Mouse (Mus musculus) forebrain, embryonic 10.5 days (tissue): ENCODE results near the gene Pkp1. TPM values are rescaled to one million over a fixed set of nuclear protein-coding genes. Genes with fewer than 3 reads are reported as not detected.

Experiments
- DNase-seq: peaks from one replicate; pipeline ENCODE4 v3.0.0-alpha.2; 2017; ENCODE audit warnings: low spot score; ENCODE audit errors: extremely low spot score
- H3K27ac ChIP-seq: fragments of 300-500 bp; sonication (generic); 2 replicates; pipeline ENCODE4 v1.5.1; 2016; ENCODE audit warnings: mild to moderate bottlenecking
- H3K27me3 ChIP-seq: fragments of 300-500 bp; sonication (generic); 2 replicates; pipeline ENCODE4 v1.6.1; 2016; ENCODE audit warnings: mild to moderate bottlenecking; ENCODE audit not compliant: poor library complexity, severe bottlenecking
- H3K36me3 ChIP-seq: fragments of 300-500 bp; sonication (generic); replicated peaks from 2 replicates; pipeline ENCODE4 v1.6.1; 2016; ENCODE audit warnings: mild to moderate bottlenecking, moderate library complexity
- H3K4me1 ChIP-seq: fragments of 300-500 bp; sonication (generic); 2 replicates; pipeline ENCODE4 v1.6.1; 2016
- H3K4me3 ChIP-seq: fragments of 300-500 bp; sonication (generic); 2 replicates; pipeline ENCODE4 v1.5.1; 2016; ENCODE audit warnings: mild to moderate bottlenecking, moderate library complexity
- H3K9me3 ChIP-seq: fragments of 300-500 bp; sonication (generic); 2 replicates; pipeline ENCODE4 v1.6.1; 2016; ENCODE audit warnings: mild to moderate bottlenecking, moderate library complexity
- WGBS: fragments of 180-500 bp; shearing (Covaris S2); methylation state at CpG from one replicate; pipeline ENCODE4 v1.1.7; 2016; 5-methylcytosine and 5-hydroxymethylcytosine counted together
- polyA plus RNA-seq: library from polyadenylated mRNA; unstranded; fragments of >200 nt; fragmentation: Nextera tagmentation; extraction: Ambion mirVana; gene quantifications from 2 replicates; pipeline ENCODE4 v1.2.1, GENCODE M21; 2016

Gene Pkp1
- polyA plus RNA-seq, 1 experiment from 2014 or later: 0.07 TPM

DNA sequence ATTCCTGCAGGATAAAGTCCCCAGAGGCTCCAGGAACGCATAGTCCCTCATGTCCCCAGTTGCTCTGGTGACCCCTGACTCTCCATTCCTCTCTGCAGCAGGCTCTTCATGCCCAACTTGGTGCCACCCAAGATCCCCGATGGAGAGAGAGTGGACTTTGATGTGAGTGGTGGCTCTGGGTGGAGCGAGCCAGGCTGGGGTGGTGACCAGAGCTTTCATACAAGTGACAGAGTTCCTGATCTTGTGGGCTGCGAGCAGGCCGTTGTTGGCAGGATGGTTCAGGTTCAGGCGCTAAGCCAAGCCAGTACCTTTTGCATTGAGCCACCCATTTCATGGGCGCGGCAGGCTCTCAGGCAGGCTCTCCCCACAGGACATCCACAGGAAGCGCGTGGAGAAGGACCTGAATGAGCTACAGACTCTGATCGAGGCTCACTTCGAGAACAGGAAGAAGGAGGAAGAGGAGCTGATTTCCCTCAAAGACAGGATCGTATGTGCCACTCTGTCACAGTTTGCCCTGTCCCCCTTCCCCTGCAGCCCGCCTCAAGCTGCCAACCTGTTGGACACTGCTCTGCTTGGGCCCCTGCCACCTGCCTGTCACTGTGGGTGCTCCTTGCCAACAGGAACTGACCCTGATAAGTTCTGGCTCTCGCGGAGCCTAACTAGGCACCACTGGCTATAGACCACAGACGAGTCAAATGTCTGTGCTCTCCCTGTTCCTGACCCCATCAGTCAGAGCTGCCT, 71.2 kb downstream of the Pkp1 start:
- Histone ChIP-seq H3K27me3 (no peaks in the 10 kb centered on the region), H3K4me3 (no peak overlapping the region), H3K36me3 (no peaks in the 10 kb centered on the region), H3K27ac (no peak overlapping the region), H3K9me3 (no peaks in the 10 kb centered on the region), H3K4me1 (peaks cover 39% of the 10 kb centered on the region)
- no peak for DNase-seq
- 89% methylated on average over 17 of the region's 17 CpGs for WGBS

DNA sequence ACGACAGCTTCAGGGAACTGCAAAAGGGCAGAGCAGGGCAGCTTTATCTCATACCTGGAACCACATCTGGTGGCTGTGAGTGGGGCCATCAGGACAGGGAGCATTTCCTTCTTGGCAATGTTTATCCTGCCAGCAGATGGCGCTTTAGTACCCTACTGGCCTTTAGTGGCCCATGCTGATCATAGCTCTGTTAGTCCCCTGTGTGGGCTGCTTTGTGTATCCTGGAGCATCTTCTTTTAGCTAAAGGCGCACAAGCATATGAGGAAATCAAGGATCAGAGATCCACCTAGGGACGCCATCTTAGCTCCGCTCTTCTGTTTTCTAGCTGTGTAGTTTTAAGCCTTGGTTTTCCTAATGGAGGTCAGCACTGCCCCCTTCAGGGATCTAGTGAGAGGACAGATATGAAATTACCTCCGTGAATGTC, 71.9 kb downstream of the Pkp1 start:
- no peaks in the 10 kb centered on the region for H3K36me3 ChIP-seq
- H3K27me3 ChIP-seq: no peaks in the 10 kb centered on the region
- WGBS: 27% methylated on average over 6 of the region's 6 CpGs
- DNase-seq: peak; percentile 59
- H3K27ac ChIP-seq: no peak overlapping the region
- no peaks in the 10 kb centered on the region for H3K9me3 ChIP-seq
- peaks cover 33% of the 10 kb centered on the region for H3K4me1 ChIP-seq
- H3K4me3 ChIP-seq: no peak overlapping the region

DNA sequence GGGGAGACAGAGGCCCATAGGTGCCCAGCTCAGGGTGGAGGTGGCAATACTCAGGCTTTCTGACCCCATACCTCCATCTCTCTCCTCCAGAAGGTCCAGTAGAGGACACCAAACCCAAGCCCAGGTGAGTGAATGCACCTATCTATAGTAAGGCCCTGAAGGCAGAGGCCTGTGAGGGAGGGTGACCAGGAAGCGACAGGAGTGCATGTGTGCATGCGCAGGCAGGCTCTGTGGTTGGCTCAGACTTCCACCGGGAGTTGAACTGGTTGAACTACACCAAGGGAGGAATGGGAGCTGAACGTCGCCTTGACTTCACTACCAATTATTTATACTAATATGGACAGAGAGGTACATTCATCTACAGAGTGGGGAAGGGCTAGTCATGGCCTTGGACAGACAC, 72.4 kb downstream of the Pkp1 start:
- Histone ChIP-seq H3K27me3 (no peaks in the 10 kb centered on the region), H3K27ac (no peak overlapping the region), H3K4me1 (peaks cover 27% of the 10 kb centered on the region), H3K9me3 (no peaks in the 10 kb centered on the region), H3K4me3 (no peak overlapping the region), H3K36me3 (no peaks in the 10 kb centered on the region)
- no peak for DNase-seq
- 81% methylated on average over 5 of the region's 5 CpGs for WGBS

DNA sequence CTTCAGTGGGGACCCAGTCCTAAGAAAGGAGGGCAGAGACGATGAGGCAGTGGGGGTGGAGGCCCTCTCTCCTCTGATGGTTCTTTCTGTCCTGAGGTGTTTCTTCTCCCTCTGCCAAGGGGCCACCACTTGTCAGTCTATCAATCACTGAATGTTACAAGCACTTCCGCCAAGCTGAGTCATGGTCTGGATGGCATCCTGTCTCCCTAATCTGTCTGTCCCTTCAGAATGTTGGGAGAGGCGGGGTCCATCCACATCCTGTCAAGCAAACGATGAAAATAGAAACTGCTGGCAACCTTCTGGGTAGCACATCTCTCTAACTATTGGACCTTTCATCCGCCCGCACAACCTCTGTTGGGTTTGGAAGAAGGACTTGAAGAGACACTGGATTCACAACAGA, 74.5 kb downstream of the Pkp1 start:
- Histone ChIP-seq H3K4me3 (no peak overlapping the region), H3K4me1 (peaks cover 15% of the 10 kb centered on the region), H3K27me3 (no peaks in the 10 kb centered on the region), H3K9me3 (no peaks in the 10 kb centered on the region), H3K27ac (peak overlapping the region; percentile 45), H3K36me3 (no peaks in the 10 kb centered on the region)
- no peak for DNase-seq
- WGBS: 86% methylated on average over 6 of the region's 6 CpGs

DNA sequence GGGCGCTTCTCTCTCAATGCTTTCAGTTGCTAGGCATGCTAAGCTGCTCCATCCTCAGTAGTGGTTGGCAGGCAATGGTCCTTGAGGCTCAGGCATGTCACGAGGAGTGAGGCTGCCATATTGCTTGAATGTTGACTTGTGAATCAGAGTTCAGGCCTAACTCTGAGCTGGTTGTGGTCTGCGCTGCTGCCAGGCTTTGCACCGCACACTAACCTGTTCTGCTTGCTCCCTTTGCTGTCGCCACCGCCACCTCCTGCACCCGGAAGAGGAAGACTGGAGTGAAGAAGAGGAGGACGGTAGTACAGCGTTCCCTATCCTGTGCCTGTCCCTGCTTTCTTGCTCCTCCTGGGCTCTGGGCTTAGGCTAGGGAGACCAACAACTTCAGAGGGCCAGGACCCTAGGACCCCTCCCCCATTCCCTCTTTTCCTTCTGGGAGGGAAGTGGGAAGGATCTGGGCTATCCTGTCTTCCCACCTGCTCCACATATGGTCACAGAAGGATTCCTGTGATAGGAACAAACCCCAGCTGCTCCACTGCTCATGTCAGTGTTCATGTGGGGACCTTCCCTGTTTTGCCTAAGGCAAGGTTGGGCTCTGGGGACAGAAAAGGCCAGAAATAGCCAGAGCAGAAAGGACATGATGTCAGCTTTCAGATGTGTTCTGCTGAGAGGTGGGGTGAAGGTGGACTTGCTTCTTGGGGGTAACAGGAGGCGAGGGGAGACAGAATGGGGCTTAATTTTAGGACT, 75.3 kb downstream of the Pkp1 start:
- no peak overlapping the region for H3K4me3 ChIP-seq
- H3K27me3 ChIP-seq: no peaks in the 10 kb centered on the region
- H3K9me3 ChIP-seq: no peaks in the 10 kb centered on the region
- 88% methylated on average over 10 of the region's 10 CpGs for WGBS
- H3K36me3 ChIP-seq: no peaks in the 10 kb centered on the region
- H3K27ac ChIP-seq: peak overlapping the region; percentile 45
- H3K4me1 ChIP-seq: peaks cover 7% of the 10 kb centered on the region
- DNase-seq: no peak

DNA sequence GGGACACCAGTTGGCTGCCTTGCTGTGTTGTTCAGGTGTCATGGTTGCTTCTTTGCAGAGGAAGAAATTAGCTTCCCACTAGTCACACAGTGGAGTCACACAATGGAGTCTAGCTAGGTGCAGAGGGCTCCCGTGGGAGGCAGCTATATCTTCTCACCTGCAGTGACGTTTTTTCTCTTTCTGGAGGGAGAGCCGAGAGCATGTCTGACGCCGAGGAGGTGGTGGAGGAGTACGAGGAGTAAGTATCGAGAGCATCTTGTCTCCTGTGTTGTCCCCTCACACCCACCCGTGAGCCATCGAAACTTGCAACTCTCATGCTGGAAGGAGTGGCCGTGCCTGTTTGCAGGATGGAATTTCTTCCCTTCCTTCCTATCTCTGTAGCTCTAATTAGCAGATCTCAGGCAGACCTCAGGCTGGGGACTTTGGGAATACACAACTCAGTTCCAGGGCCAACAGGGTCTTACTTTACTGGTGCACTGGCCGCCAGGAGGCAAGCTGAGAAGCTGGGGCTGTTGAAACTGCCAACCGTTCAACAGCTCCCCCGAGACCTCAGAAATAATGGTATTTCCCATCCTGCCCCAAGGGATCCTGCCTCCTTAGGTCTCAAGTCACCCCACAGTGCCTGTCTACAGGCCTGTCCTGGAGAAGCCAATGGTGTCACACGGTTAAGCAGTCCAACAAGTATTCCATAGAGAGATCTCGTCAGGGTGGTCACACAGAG, 78.2 kb downstream of the Pkp1 start:
- H3K27me3 ChIP-seq: no peaks in the 10 kb centered on the region
- DNase-seq: no peak
- 84% methylated on average over 15 of the region's 15 CpGs for WGBS
- no peaks in the 10 kb centered on the region for H3K9me3 ChIP-seq
- no peaks in the 10 kb centered on the region for H3K36me3 ChIP-seq
- H3K27ac ChIP-seq: no peak overlapping the region
- peaks cover 16% of the 10 kb centered on the region for H3K4me1 ChIP-seq
- no peak overlapping the region for H3K4me3 ChIP-seq

DNA sequence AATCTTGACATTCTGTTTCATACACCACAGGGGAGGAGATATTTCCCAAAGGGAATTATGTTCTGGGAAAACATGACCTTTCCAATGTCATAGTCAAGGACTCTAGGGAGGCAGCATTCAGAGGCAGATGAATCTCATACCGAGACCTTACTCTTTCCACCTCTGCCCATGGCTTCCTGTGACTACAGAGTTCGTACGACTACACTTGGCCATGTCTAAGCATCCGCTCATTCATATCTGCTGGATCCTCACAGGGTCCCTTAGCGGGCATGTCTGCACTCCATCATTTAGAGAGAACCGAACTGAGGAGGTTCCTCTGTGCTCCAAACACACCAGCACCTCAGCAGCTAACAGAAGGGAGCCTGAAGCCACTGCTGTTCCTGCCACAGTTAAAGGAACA, 79.9 kb downstream of the Pkp1 start:
- Histone ChIP-seq H3K4me3 (no peak overlapping the region), H3K9me3 (no peaks in the 10 kb centered on the region), H3K36me3 (no peaks in the 10 kb centered on the region), H3K4me1 (peaks cover 25% of the 10 kb centered on the region), H3K27me3 (no peaks in the 10 kb centered on the region), H3K27ac (no peak overlapping the region)
- DNase-seq: no peak
- 93% methylated on average over 6 of the region's 6 CpGs for WGBS

DNA sequence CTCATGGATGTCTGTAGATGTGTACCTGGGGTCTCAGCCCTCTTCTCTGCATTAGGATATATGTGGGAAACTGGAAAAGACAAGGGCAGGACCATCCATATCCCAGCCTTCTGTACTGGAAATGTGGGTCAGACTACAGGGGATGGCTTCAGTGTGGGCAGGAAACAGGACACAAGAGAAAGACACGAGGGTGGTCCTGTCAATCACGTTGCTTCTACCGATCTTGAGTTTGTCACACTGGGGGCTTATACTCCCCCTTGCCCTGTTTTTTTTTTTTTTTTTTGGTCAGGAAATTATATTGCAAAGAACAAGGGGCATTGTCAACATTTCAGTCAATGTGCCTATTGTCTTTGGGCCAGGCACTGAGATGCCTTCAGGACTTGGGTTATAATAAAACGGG, 80.4 kb downstream of the Pkp1 start:
- Histone ChIP-seq H3K36me3 (no peaks in the 10 kb centered on the region), H3K27me3 (no peaks in the 10 kb centered on the region), H3K27ac (no peak overlapping the region), H3K9me3 (no peaks in the 10 kb centered on the region), H3K4me3 (no peak overlapping the region), H3K4me1 (peaks cover 20% of the 10 kb centered on the region)
- WGBS: 71% methylated on average over 4 of the region's 4 CpGs
- DNase-seq: no peak

DNA sequence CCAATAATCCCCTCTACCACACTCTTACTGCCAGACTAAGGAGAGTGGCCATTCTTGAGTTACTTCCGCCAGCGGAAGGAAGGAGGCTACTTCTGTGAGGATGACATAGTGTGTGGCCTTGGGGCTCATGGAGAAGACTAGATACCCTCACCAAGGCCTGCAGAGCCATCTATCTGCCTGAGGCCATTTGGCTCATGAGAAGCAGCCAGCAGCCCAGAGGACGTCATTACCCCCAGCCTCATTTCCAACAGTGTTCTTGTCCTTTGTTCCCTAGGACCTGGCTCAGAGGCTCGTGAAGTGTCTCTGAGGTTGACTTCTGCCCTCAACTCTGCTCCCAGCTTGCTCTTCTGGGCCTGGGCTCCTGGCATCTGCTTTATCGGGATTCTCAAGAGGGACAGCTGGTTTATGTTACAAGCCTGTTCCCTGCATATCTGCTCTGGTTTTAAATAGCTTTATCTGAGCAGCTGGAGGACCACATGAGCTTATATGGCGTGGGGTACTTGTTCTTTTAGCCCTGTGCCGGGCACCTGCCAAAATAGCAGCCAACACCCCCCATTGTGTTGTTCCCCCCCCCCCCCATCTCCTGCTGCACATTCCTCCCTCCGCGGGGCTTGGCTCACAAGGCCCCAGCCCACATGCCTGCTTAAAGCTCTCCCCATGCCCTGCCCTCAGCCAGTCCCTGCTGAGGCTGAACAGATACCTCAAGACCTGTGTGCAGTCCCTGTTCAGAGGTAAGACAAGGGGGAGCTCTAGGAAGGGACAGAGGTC, 83.1 kb downstream of the Pkp1 start, which contains the start of gene Tnnt2:
Gene Tnnt2, plus strand, starts transcription at position 639 of the 768 bp plus-strand sequence.
- H3K27ac ChIP-seq: no peak within 1 kb of the TSS
- WGBS: 52% methylated on average over 9 of the region's 9 CpGs

DNA sequence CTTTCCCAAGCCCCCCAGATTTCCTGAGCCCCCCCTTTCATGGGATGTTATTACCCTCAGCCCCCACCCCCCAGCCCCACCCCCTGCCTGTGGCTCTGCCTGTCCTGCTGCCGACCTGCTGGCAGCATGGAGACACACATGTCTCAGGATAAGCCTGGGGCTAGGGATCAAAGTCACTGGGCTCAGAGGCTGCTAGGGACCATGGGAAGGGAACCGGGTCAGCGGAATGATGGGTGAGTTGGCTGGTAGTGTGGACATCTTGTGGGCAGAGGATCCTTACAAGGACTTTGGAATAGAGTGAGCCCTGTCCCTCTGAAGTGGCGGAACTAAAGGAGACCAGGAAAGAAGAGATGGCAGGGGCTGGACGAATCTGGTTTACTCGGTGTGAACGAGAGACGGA, 84.0 kb downstream of the Pkp1 start:
- Histone ChIP-seq H3K27me3 (0 out of 2 replicates have a peak, but pooled peaks cover 7% of the 10 kb centered on the region), H3K9me3 (no peaks in the 10 kb centered on the region), H3K27ac (no peak overlapping the region), H3K36me3 (no peaks in the 10 kb centered on the region), H3K4me3 (no peak overlapping the region), H3K4me1 (peaks cover 20% of the 10 kb centered on the region)
- WGBS: 85% methylated on average over 8 of the region's 8 CpGs
- no peak for DNase-seq

More for the DNA sequence above, 83.1 kb downstream of the Pkp1 start, which contains the start of gene Tnnt2:
- peaks cover 20% of the 10 kb centered on the region for H3K4me1 ChIP-seq
- no peak for DNase-seq
- H3K4me3 ChIP-seq: no peak within 1 kb of the TSS
- H3K36me3 ChIP-seq: no peaks in the 10 kb centered on the region
- 0 out of 2 replicates have a peak, but pooled peaks cover 7% of the 10 kb centered on the region for H3K27me3 ChIP-seq
- no peaks in the 10 kb centered on the region for H3K9me3 ChIP-seq

DNA sequence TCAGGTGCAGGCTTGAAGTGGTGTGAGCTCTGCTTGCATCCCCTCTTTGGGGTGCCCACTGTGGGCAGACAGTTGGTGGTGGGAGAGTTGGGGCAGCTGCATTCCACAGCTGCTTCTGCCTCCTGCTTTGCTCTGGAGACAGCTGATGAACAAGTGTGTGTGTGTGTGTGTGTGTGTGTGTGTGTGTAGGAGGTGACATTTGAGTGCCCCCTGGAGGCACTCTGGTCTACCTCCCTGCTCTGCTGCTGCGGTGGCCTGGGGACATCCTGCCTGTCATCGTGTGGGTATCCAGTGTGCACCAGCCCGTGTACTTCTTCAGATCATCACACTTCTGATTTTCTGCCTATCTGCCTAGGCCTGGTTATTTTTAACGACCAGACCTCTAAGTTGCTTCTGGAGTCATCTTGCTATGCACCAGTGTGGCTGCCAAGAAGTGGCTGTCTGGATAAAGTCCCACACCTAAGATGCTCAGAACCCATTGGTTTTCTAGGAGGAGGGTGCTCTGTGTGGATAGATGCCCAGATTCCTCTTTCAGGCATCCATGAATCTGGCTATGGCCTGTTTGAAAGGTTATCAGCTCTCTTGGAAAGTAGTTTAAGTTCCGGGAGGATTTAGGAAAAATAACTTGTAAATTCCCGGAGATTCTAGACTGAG, 84.7 kb downstream of the Pkp1 start:
- H3K36me3 ChIP-seq: no peaks in the 10 kb centered on the region
- H3K27me3 ChIP-seq: 0 out of 2 replicates have a peak, but pooled peaks cover 7% of the 10 kb centered on the region
- WGBS: 81% methylated on average over 6 of the region's 6 CpGs
- no peak overlapping the region for H3K4me3 ChIP-seq
- H3K27ac ChIP-seq: no peak overlapping the region
- no peak for DNase-seq
- H3K4me1 ChIP-seq: peaks cover 20% of the 10 kb centered on the region
- H3K9me3 ChIP-seq: no peaks in the 10 kb centered on the region

DNA sequence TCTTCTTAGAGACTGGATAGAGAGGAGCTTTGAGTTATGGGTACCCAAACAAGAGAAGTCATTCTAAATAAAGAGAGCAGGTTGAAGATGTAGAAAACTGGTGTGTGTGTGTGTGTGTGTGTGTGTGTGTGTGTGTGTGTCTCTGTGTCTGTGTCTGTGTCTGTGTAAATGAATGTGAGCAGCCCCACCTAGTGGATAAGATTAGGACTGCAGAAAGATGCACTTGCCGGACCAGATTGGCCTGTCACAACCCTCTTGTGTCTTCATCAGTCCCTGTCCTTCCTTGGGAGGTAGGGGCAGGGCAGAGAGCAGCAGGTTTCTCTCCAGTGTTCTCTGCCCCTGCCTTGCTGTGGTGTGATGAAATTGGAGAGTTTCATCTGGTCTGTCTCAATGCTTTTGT, 90.1 kb downstream of the Pkp1 start:
- 41% methylated on average over 1 of the region's 1 CpGs for WGBS
- H3K27me3 ChIP-seq: 0 out of 2 replicates have a peak, but pooled peaks cover 7% of the 10 kb centered on the region
- no peaks in the 10 kb centered on the region for H3K4me1 ChIP-seq
- no peaks in the 10 kb centered on the region for H3K9me3 ChIP-seq
- H3K36me3 ChIP-seq: no peaks in the 10 kb centered on the region
- no peak overlapping the region for H3K4me3 ChIP-seq
- no peak overlapping the region for H3K27ac ChIP-seq
- DNase-seq: peak; percentile 38
